Mouse (Mus musculus) heart, embryonic 15.5 days (tissue): ENCODE data around the gene Zfp74. TPM values are rescaled to one million over a fixed set of nuclear protein-coding genes. Genes with fewer than 3 reads are reported as not detected.

Experiments used
- microRNA-seq: library from miRNA; unstranded; fragments of <30 nt; microRNA quantifications from one replicate; pipeline ENCODE4, GENCODE M21; 2016
- polyA plus RNA-seq: library from polyadenylated mRNA; unstranded; fragments of >200 nt; fragmentation: Nextera tagmentation; extraction: Ambion mirVana; gene quantifications from 2 replicates; pipeline ENCODE4 v1.2.1, GENCODE M21; 2015

Gene Zfp74
- polyA plus RNA-seq, 1 experiment from 2014 or later: 6.7 TPM

Small RNA genes within 50 kb of the gene (microRNA-seq; reads per million reads assigned to microRNA genes)
- gene Mir7668: not detected

Other genes starting within 250 kb of the Zfp74 start
- gene Catsperg2, start 227.1 kb downstream of the Zfp74 start, polyA plus RNA-seq: not detected in 2 replicates
- 7.6 and 8.9 TPM in 2 replicates for gene Zfp84, start 185.5 kb downstream of the Zfp74 start, polyA plus RNA-seq
- 5.6 and 6.0 TPM in 2 replicates for gene Zfp30, start 170.1 kb downstream of the Zfp74 start, polyA plus RNA-seq
- 10.8 and 10.9 TPM in 2 replicates for gene Zfp790, start 138.0 kb downstream of the Zfp74 start, polyA plus RNA-seq
- gene Zfp940, start 100.4 kb downstream of the Zfp74 start, polyA plus RNA-seq: 1.7 and 2.1 TPM in 2 replicates
- 3.4 and 4.4 TPM in 2 replicates for gene Zfp420, start 94.1 kb downstream of the Zfp74 start, polyA plus RNA-seq
- gene Zfp27, start 47.5 kb downstream of the Zfp74 start, polyA plus RNA-seq: 7.2 and 7.8 TPM in 2 replicates
- 3.1 TPM in 2 replicates for gene Zfp383, start 45.9 kb downstream of the Zfp74 start, polyA plus RNA-seq
- gene Zfp568, start 29.9 kb upstream of the Zfp74 start, polyA plus RNA-seq: 16.2 and 22.4 TPM in 2 replicates
- gene Zfp14, start 97.3 kb upstream of the Zfp74 start, polyA plus RNA-seq: 3.3 and 4.1 TPM in 2 replicates
- gene Zfp82, start 118.8 kb upstream of the Zfp74 start, polyA plus RNA-seq: 3.5 and 4.6 TPM in 2 replicates
- gene Gm26920, start 136.3 kb upstream of the Zfp74 start, polyA plus RNA-seq: 0.59 TPM in 1 of 2 replicates, not detected in the other
- gene Zfp566, start 136.4 kb upstream of the Zfp74 start, polyA plus RNA-seq: 5.1 and 6.3 TPM in 2 replicates
- 72.9 and 75.3 TPM in 2 replicates for gene Zfp260, start 140.7 kb upstream of the Zfp74 start, polyA plus RNA-seq
- gene Zfp382, start 167.9 kb upstream of the Zfp74 start, polyA plus RNA-seq: 10.0 and 13.7 TPM in 2 replicates
- gene Zfp146, start 215.7 kb upstream of the Zfp74 start, polyA plus RNA-seq: 6.9 and 8.5 TPM in 2 replicates
- gene Cox7a1, start 230.1 kb upstream of the Zfp74 start, polyA plus RNA-seq: 369 and 603 TPM in 2 replicates
- gene Capns1, start 244.7 kb upstream of the Zfp74 start, polyA plus RNA-seq: 77.4 and 96.6 TPM in 2 replicates